Mouse (Mus musculus) lung, adult 2 months (tissue): ENCODE measurements around the gene Cyp3a13. TPM values are rescaled to one million over a fixed set of nuclear protein-coding genes. Genes with fewer than 3 reads are reported as not detected.

Source experiments
- DNase-seq: peaks from one replicate; pipeline ENCODE4 v3.0.0; 2022
- H3K4me1 ChIP-seq: fragments of 200-500 bp; 2 replicates; pipeline ENCODE4 v1.6.1; 2011; ENCODE audit warnings: low read length; ENCODE audit not compliant: control insufficient read depth, insufficient read depth
- H3K4me3 ChIP-seq: fragments of 200-500 bp; replicated peaks from 2 replicates; pipeline ENCODE3; 2011; ENCODE audit warnings: low read depth, mild to moderate bottlenecking, control low read depth, low read length; ENCODE audit errors: extremely low read depth
- CTCF ChIP-seq: fragments of 200-500 bp; IDR thresholded peaks from 2 replicates; pipeline ENCODE4 v1.5.1; 2011; ENCODE audit warnings: mild to moderate bottlenecking, low read length, control low read depth; ENCODE audit not compliant: insufficient read depth
- POLR2A ChIP-seq: fragments of 200-500 bp; IDR thresholded peaks from 2 replicates; pipeline ENCODE4 v1.6.1; 2011; ENCODE audit warnings: low read depth, mild to moderate bottlenecking, control low read depth, low read length, borderline replicate concordance; ENCODE audit errors: extremely low read depth
- WGBS: fragments of 180-500 bp; shearing (Covaris S2); methylation state at CpG from one replicate; pipeline ENCODE4 v1.1.7; 2018; 5-methylcytosine and 5-hydroxymethylcytosine counted together
- polyA plus RNA-seq: library from polyadenylated mRNA; depleted of rRNA; stranded (reverse); fragments of >200 nt; gene quantifications from 2 replicates; pipeline ENCODE4 v1.2.3, GENCODE M21; 2012

Cyp3a13 gene
- polyA plus RNA-seq, 1 experiment: 1.2 TPM

DNA sequence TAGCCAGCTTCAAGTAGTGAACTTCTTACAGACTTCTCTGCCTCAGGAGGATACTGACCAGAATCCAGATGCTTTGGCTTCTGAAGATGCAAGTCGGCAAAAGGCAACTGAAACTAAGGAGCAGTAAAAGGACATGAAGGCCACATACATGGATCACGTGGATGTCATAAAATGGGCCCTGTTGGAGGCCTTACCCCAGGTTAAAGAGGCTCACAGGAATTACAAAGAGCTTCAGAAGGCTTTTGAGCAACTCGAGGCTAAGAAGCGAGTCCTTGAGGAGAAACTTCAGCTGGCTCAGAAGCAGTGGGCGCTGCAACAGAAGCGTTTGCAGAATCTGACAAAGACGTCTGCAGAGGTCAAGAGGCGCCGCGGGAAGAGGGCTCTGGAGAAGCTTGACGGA, 7.0 kb upstream of the Cyp3a13 start:
- H3K4me1 ChIP-seq: no peaks in the 10 kb centered on the region
- WGBS: 63% methylated on average over 11 of the region's 11 CpGs
- no peak for DNase-seq
- no peak overlapping the region for H3K4me3 ChIP-seq
- TF ChIP-seq POLR2A (no peak), CTCF (no peak)

- DNase-seq: no peak
- no peaks in the 10 kb centered on the region; the same call in 1 of the 2 replicates for H3K4me1 ChIP-seq
- TF ChIP-seq CTCF (no peak), POLR2A (no peak)
- no peak overlapping the region for H3K4me3 ChIP-seq
These were observed 752 bp upstream of the Cyp3a13 start for GRCm38 (mm10) chr5:137922171-137922570.

- no peak overlapping the region for H3K4me3 ChIP-seq
- H3K4me1 ChIP-seq: no peaks in the 10 kb centered on the region
- TF ChIP-seq CTCF (no peak), POLR2A (no peak)
- WGBS: 51% methylated on average over 6 of the region's 6 CpGs
- peak; percentile 12 for DNase-seq
These were observed 5.9 kb downstream of the Cyp3a13 start for GRCm38 (mm10) chr5:137915550-137915949.

- H3K4me1 ChIP-seq: no peaks in the 10 kb centered on the region
- TF ChIP-seq POLR2A (no peak), CTCF (no peak)
- H3K4me3 ChIP-seq: no peak overlapping the region
- DNase-seq: no peak
These were observed 6.9 kb downstream of the Cyp3a13 start for GRCm38 (mm10) chr5:137914508-137914907.

DNA sequence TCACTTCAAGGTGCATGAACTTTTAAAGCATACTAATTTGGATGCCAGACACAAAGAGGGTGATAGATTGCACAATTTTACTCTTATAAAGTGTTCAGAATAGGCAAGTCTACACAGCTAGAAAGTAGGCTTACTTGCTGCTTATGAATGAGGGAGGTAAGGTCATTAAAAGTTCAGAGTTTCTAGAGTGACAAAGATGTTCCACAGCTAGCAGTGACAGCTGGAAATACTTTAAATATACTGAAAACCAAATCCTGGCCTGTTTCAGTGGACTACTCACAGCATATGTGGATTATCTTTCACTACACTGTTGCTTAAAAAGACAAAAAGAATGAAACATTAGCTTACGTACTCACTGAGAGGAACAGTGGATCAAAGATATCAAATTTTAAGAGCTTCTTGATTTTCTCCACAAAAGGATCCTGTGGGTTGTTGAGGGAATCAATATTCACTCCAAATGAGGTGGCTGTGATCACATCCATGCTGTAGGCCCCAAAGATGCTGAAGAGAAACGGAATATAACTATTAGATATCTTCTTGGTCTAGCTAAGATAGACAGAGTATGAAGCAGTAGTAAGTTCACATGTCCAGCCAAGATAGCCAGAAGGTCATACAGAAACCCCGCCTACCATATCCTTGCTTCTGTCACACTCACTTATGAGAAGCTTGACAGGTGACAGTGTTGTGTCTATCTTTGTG, 11.7 kb downstream of the Cyp3a13 start:
- no peak for DNase-seq
- Histone ChIP-seq H3K4me3 (no peak overlapping the region), H3K4me1 (no peaks in the 10 kb centered on the region)
- WGBS: 75% methylated on average over 3 of the region's 3 CpGs
- no peak for TF ChIP-seq CTCF
- no peak for TF ChIP-seq POLR2A

DNA sequence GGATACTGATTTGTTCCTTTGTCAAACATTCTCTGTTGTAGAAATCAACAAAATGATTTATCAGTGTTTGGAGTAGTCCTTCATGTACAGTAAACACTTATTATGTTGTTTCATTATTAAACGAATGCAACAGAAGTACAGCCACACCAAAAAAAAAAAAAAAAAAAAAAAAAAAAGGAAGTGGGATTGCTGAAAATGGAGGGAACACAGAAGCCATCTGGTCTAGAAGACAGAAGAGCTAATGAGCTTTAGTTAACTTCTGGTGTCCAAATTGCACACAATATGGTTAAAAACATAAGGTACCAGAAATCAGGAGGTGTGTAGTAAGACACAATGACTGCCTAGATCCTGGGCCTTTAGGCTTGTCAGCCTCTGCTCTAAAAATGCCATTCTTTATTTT, 23.6 kb downstream of the Cyp3a13 start:
- no peaks in the 10 kb centered on the region for H3K4me1 ChIP-seq
- 43% methylated on average over 1 of the region's 1 CpGs for WGBS
- TF ChIP-seq CTCF (no peak), POLR2A (no peak)
- no peak overlapping the region for H3K4me3 ChIP-seq
- no peak for DNase-seq

DNA sequence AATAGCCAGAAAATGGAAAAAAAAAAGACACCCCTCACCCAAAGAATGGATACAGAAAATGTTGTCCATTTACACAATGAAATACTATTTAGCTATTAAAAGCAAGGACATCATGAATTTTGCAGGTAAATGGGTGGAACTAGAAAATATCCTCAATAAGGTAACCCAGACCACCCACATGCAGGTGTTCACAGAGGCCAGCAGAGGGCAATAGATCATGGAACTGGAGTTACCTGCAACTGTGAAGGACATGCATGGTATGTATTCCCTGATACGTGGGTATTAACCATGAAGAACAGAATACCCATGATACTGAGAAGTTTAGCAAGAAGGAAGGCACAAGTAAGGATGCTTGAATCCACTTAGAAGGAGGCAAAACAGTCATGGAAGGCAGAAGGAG, 28.5 kb downstream of the Cyp3a13 start:
- no peak for TF ChIP-seq POLR2A
- no peak for TF ChIP-seq CTCF
- DNase-seq: no peak
- 58% methylated on average over 1 of the region's 1 CpGs for WGBS

GRCm38 (mm10) chr5:137887666-137888065, 33.8 kb downstream of the Cyp3a13 start:
- no peak for DNase-seq
- Histone ChIP-seq H3K4me3 (no peak overlapping the region), H3K4me1 (no peaks in the 10 kb centered on the region)
- TF ChIP-seq CTCF (no peak), POLR2A (no peak)
- 82% methylated on average over 1 of the region's 1 CpGs for WGBS

More for the DNA sequence above, 28.5 kb downstream of the Cyp3a13 start:
- Histone ChIP-seq H3K4me3 (no peak overlapping the region), H3K4me1 (no peaks in the 10 kb centered on the region)

GRCm38 (mm10) chr5:137885894-137886293, 35.5 kb downstream of the Cyp3a13 start:
- 1% methylated on average over 2 of the region's 2 CpGs for WGBS
- Histone ChIP-seq H3K4me1 (no peaks in the 10 kb centered on the region), H3K4me3 (no peak overlapping the region)
- TF ChIP-seq CTCF: peak; percentile 61
- no peak for TF ChIP-seq POLR2A
- DNase-seq: peak; percentile 31

GRCm38 (mm10) chr5:137883345-137883744, 38.1 kb downstream of the Cyp3a13 start:
- WGBS: 68% methylated on average over 3 of the region's 3 CpGs

DNA sequence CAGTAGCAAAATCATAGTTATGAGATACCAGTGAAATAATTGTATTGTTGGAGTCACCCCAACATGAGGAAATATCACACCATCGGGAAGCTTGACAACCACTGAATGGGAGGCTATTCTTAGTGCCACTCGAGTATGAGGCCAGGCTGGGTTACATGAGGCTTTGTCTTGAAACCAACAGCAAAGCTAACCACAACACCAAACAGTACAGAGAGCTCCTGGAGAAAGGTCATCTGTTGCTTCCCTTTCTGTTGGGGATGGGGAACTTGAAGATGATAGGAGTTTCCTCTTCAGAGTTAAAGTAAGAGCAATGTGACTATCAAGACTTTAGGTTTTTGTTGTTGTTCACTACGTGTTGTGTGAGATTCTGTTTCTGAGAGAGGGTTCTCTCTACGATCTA, 38.5 kb downstream of the Cyp3a13 start:
- no peak for DNase-seq
- WGBS: 56% methylated on average over 4 of the region's 4 CpGs
- TF ChIP-seq CTCF (no peak), POLR2A (no peak)
- Histone ChIP-seq H3K4me3 (no peak overlapping the region), H3K4me1 (no peaks in the 10 kb centered on the region)

More at GRCm38 (mm10) chr5:137883345-137883744, 38.1 kb downstream of the Cyp3a13 start:
- no peak for TF ChIP-seq CTCF
- no peak for TF ChIP-seq POLR2A
- Histone ChIP-seq H3K4me1 (no peaks in the 10 kb centered on the region), H3K4me3 (no peak overlapping the region)
- DNase-seq: no peak
